Mouse (Mus musculus): Measurements from ENCODE around the gene Rnasel. TPM values are rescaled to one million over a fixed set of nuclear protein-coding genes. Genes with fewer than 3 reads are reported as not detected.

Rnasel gene
- polyA plus RNA-seq, 1 experiment from 2014 or later, result 13.1 TPM

GRCm38 (mm10) chr1:153746728-153747127 lies 2.5 kb upstream of the Rnasel start:
- Histone ChIP-seq H3K27me3 (replicated peaks; ENCODE audit: insufficient read depth, low read length) (no peaks in the 10 kb centered on the region), H3K9ac (replicated peaks; ENCODE audit: low read depth) (no peak overlapping the region), H3K4me3 (ENCODE audit: low read depth, low read length) (no peak overlapping the region), H3K27ac (ENCODE audit: low read length) (no peak overlapping the region), H3K9me3 (ENCODE audit: low read length) (no peaks in the 10 kb centered on the region), H3K4me2 (replicated peaks; ENCODE audit: low read depth, low read length) (no peak overlapping the region), H3K36me3 (ENCODE audit: insufficient read depth, low read length) (no peaks in the 10 kb centered on the region), H3K4me1 (ENCODE audit: insufficient read depth, low read depth, low read length) (peaks cover 10% of the 10 kb centered on the region; the same call in 1 of the 2 replicates)
- 4% methylated on average over 12 of the region's 12 CpGs for WGBS
- peak; percentile 92 for TF ChIP-seq CTCF (IDR thresholded peaks at IDR 0.05)
- 0 out of 2 replicates have a peak, but pooled peaks have one; percentile 9 for TF ChIP-seq EP300 (IDR thresholded peaks at IDR 0.05)
- peak; percentile 87 for DNase-seq (ENCODE audit: low spot score)
- ATAC-seq, result no peak

DNA sequence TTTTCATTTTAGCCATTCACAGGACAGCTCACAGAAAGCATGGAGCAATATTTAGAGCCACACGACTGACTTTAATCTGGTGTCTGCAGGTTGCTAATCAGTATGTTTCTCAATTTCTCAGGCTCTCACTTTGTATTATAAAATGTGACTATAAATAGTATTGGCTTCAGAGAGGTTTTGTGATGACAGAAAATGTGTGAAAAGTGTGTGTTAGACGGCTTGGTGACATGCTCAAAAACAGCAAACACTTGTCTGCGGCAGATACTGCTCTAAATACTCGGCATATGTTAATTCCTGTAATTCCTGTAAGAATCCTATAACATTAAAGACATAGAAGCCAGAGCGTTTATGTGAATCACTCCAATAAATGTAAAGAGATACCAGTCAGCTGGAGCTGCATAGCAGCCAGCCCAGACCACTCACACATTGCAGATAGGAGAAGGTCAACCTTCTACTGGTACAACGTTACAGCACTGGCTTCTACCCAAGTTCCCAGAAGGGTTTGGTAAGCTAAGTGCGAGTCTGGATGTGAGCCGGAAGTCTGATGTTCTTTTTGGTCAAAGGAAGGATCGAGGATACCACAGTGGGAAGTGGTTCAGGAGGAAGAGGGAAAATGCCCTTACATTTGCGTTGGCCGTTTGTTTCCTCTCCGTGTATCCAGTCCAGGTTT lies 1.2 kb upstream of the Rnasel start:
- peak; percentile 15; the same call in 1 of the 2 replicates for ATAC-seq
- peak overlapping the region; percentile 65; the same call in 1 of the 2 replicates for H3K4me2 ChIP-seq (replicated peaks; ENCODE audit: low read depth, low read length)
- 36% methylated on average over 12 of the region's 12 CpGs for WGBS
- peak; percentile 79 for DNase-seq (ENCODE audit: low spot score)
- peaks cover 10% of the 10 kb centered on the region; the same call in 1 of the 2 replicates for H3K4me1 ChIP-seq (ENCODE audit: insufficient read depth, low read depth, low read length)
- no peak overlapping the region for H3K9ac ChIP-seq (replicated peaks; ENCODE audit: low read depth)
- peak overlapping the region; percentile 86 for H3K27ac ChIP-seq (ENCODE audit: low read length)
- no peak overlapping the region for H3K4me3 ChIP-seq (ENCODE audit: low read depth, low read length)
- no peaks in the 10 kb centered on the region for H3K27me3 ChIP-seq (replicated peaks; ENCODE audit: insufficient read depth, low read length)
- H3K9me3 ChIP-seq (ENCODE audit: low read length), result no peaks in the 10 kb centered on the region
- no peak for TF ChIP-seq CTCF (IDR thresholded peaks at IDR 0.05)
- H3K36me3 ChIP-seq (ENCODE audit: insufficient read depth, low read length), result no peaks in the 10 kb centered on the region

- Histone ChIP-seq H3K9ac (replicated peaks; ENCODE audit: low read depth) (no peak overlapping the region), H3K27me3 (replicated peaks; ENCODE audit: insufficient read depth, low read length) (no peaks in the 10 kb centered on the region), H3K4me1 (ENCODE audit: insufficient read depth, low read depth, low read length) (peaks cover 10% of the 10 kb centered on the region; the same call in 1 of the 2 replicates), H3K4me3 (ENCODE audit: low read depth, low read length) (peak overlapping the region; percentile 37), H3K27ac (ENCODE audit: low read length) (peak overlapping the region; percentile 86), H3K36me3 (ENCODE audit: insufficient read depth, low read length) (no peaks in the 10 kb centered on the region), H3K4me2 (replicated peaks; ENCODE audit: low read depth, low read length) (peak overlapping the region; percentile 65), H3K9me3 (ENCODE audit: low read length) (no peaks in the 10 kb centered on the region)
- WGBS, result 0% methylated on average over 1 of the region's 1 CpGs
- peak; percentile 77 for DNase-seq (ENCODE audit: low spot score)
- TF ChIP-seq CTCF (IDR thresholded peaks at IDR 0.05) (no peak; the same call in 1 of the 2 replicates), EP300 (IDR thresholded peaks at IDR 0.05) (no peak)
- ATAC-seq, result peak; percentile 30
Observed at GRCm38 (mm10) chr1:153748549-153748948, 677 bp upstream of the Rnasel start.

DNA sequence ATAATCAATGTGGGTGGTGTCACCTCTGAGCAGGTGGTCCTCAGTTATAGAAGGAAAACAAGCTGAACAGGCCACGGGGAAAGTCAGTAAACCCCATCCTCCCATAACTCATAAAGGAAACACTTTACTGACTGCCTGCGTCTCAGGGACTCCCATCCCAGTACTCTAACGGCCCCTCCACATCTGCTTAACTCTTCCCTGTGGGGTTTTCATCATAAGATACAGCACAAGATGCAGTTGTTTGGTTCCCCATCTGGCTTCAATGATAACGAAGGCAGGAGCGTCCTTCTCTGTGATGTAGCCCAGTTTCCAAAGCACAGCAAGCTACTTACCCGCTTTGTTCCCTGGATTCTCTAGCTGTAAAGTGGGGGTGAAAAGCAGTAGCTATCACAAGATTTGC lies 828 bp downstream of the Rnasel start:
- H3K4me3 ChIP-seq (ENCODE audit: low read depth, low read length), result peak overlapping the region; percentile 37
- WGBS, result 38% methylated on average over 6 of the region's 6 CpGs

DNA sequence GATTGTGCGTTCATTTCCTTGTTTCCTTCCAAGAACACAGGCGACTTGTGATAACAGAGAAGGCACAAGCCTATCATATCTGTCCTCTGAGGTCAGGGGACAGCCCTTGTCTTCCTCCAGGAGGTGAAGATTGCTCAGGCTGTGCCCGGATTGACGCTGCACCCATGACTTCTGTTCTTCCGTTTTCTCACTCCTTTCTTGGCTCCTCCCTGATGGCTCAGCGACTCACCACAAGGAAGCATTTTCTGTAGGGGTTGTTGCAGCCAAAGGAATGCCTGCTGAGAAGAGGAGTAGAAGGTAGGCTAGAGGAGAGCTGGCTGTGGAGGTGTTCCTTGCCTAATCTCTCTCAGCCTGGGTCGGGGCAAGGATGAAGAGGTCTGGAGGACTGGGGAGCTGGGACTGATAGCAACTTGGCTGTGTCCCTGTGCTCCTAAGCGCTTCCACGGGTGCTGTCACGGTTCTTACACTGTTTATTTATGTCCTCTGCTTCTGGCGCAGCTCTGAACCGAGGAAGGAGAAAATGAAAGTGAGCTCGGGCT lies 2.6 kb downstream of the Rnasel start:
- WGBS, result 9% methylated on average over 13 of the region's 13 CpGs
- Histone ChIP-seq H3K4me3 (ENCODE audit: low read depth, low read length) (peak overlapping the region; percentile 43), H3K9ac (replicated peaks; ENCODE audit: low read depth) (peak overlapping the region; percentile 54), H3K27me3 (replicated peaks; ENCODE audit: insufficient read depth, low read length) (no peaks in the 10 kb centered on the region), H3K4me2 (replicated peaks; ENCODE audit: low read depth, low read length) (peak overlapping the region; percentile 66), H3K9me3 (ENCODE audit: low read length) (no peaks in the 10 kb centered on the region), H3K36me3 (ENCODE audit: insufficient read depth, low read length) (no peaks in the 10 kb centered on the region), H3K4me1 (ENCODE audit: insufficient read depth, low read depth, low read length) (peaks cover 10% of the 10 kb centered on the region; the same call in 1 of the 2 replicates), H3K27ac (ENCODE audit: low read length) (peak overlapping the region; percentile 92)
- TF ChIP-seq EP300 (IDR thresholded peaks at IDR 0.05) (no peak), CTCF (IDR thresholded peaks at IDR 0.05) (no peak)
- ATAC-seq, result peak; percentile 32
- peak; percentile 77 for DNase-seq (ENCODE audit: low spot score)

More for the DNA sequence above, 828 bp downstream of the Rnasel start:
- H3K36me3 ChIP-seq (ENCODE audit: insufficient read depth, low read length), result no peaks in the 10 kb centered on the region
- DNase-seq (ENCODE audit: low spot score), result no peak
- peaks cover 10% of the 10 kb centered on the region; the same call in 1 of the 2 replicates for H3K4me1 ChIP-seq (ENCODE audit: insufficient read depth, low read depth, low read length)
- H3K27me3 ChIP-seq (replicated peaks; ENCODE audit: insufficient read depth, low read length), result no peaks in the 10 kb centered on the region
- peak overlapping the region; percentile 65 for H3K4me2 ChIP-seq (replicated peaks; ENCODE audit: low read depth, low read length)
- H3K27ac ChIP-seq (ENCODE audit: low read length), result peak overlapping the region; percentile 86; the same call in 1 of the 2 replicates
- TF ChIP-seq EP300 (IDR thresholded peaks at IDR 0.05) (no peak), CTCF (IDR thresholded peaks at IDR 0.05) (no peak)
- no peak for ATAC-seq
- no peak overlapping the region for H3K9ac ChIP-seq (replicated peaks; ENCODE audit: low read depth)
- no peaks in the 10 kb centered on the region for H3K9me3 ChIP-seq (ENCODE audit: low read length)

DNA sequence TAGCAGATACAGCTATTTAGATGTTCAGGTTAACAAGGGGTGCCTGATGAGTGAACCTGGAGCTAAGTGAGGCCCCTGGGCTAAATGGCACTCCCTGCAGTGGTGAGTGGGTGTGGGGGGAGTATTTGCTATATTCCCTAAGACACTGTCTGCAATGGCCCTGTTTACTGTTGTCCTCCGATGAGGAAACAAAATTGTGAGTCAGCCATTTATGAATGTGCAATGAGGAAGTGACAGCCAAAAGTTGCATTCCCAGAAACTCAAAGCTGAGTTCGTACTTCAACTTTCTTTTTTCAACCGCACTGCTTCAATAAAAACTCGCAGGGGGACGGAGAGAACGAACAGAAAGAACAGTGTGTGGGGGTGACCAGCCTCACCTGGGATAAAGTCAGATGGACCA lies 3.3 kb downstream of the Rnasel start:
- H3K4me1 ChIP-seq (ENCODE audit: insufficient read depth, low read depth, low read length), result peaks cover 10% of the 10 kb centered on the region; the same call in 1 of the 2 replicates
- peak overlapping the region; percentile 54; the same call in 1 of the 2 replicates for H3K9ac ChIP-seq (replicated peaks; ENCODE audit: low read depth)
- WGBS, result 63% methylated on average over 6 of the region's 6 CpGs
- peak; percentile 78 for DNase-seq (ENCODE audit: low spot score)
- no peak for ATAC-seq
- peak overlapping the region; percentile 43 for H3K4me3 ChIP-seq (ENCODE audit: low read depth, low read length)
- H3K9me3 ChIP-seq (ENCODE audit: low read length), result no peaks in the 10 kb centered on the region
- H3K4me2 ChIP-seq (replicated peaks; ENCODE audit: low read depth, low read length), result peak overlapping the region; percentile 66
- peak overlapping the region; percentile 92 for H3K27ac ChIP-seq (ENCODE audit: low read length)
- no peaks in the 10 kb centered on the region for H3K36me3 ChIP-seq (ENCODE audit: insufficient read depth, low read length)
- H3K27me3 ChIP-seq (replicated peaks; ENCODE audit: insufficient read depth, low read length), result no peaks in the 10 kb centered on the region
- TF ChIP-seq EP300 (IDR thresholded peaks at IDR 0.05) (0 out of 2 replicates have a peak, but pooled peaks have one; percentile 25), CTCF (IDR thresholded peaks at IDR 0.05) (no peak)
